Mouse (Mus musculus): ENCODE measurements around the gene Gm10337.
A peak's percentile ranks its signal among the peaks of the same experiment; 100 is the strongest.

The Gm10337 gene

DNA sequence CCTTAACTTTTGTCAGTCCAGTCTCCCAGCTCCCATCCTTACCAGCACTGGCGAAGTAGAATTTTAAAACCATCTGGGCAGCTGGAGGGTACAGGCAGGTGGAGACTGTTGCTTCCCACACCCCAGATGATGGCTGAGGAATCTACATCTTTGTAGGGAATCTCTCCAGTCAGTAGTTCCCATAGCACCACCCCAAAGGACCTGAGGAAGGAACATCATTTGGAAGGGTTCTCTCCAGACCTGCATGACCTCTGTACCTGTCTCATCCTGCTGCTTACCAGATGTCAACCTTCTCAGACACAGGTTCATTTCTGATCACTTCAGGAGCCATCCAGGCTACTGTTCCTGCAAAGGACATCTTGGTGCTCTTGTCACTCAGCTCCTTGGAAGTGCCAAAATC is at the start of gene Gm10337:
TSS of gene Gm10337 (plus strand) at position 276 of the 400 bp plus-strand sequence.
- DNase-seq (ENCODE audit: low read depth, low spot score), result no peak

DNA sequence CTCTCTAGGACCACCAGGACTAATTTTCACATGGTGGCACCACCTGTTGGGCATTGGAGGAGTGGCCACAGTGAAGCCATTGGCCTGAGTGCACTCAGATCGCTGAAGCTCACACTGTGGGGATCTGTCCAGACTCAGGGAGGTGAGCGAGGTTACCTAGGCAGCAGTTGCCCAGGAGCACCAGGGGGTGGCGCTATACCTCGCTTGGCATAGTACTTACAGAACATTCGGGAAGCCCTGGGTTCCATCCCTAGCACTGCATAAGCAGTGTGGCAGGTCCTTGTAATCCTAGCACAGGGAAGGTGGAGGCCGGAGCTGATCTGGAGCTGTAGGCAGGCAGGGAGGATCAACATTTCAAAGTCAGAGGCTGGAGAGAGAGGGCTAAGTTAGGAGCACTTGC is 47.5 kb upstream of the Gm10337 start:
- DNase-seq (ENCODE audit: low read depth, low spot score), result peak; percentile 88

DNA sequence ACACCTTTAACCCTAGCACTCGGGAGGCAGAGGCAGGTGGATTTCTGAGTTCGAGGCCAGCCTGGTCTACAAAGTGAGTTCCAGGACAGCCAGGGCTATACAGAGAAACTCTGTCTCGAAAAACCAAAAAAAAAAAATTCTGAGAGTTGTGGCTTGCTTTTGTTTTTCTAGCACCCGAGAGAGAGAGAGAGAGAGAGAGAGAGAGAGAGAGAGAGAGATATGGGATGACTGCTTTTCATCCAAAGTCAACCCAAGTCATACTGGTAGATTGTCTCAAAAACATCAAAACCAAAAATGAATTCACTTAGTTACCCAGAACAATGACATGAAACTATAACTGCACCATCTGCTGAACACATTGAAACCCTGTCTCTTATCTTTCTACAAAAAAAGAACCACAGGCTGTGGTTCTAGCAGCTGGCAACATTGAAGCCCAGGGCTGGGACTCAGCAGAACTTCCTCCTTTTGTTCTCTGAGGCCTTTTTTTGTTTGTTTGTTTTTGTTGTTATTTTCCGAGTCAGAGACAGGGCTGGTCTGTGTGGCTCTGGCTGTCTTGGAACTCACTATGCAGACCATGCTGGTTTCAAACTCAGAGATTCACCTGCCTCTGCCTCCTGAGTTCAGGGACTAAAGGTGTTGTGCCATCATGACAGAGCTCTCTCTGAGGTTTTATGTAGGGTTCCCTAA is 45.3 kb upstream of the Gm10337 start:
- no peak for DNase-seq (ENCODE audit: low read depth, low spot score)

DNA sequence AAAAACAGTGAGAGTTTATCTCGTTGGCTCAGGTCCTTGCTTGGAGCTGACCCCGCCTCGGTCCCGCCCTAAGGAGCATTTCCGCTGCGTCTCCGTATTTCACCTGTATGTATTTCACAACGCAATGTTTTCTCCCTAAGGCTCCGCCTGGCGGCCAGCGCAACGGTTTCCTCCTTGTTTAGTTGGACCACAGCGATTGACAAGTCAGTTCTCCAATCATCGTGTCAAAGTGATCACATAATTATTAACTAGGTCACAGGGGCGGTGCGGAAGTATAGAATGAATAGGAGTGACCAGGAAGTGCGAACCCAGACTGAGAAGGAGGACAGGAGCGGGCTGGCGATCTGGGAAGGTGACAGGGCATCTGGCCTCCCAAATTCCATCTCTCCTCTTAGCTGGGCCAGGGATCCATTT is 44.6 kb upstream of the Gm10337 start, which contains the start of gene Prr13:
TSS of gene Prr13 (plus strand) at position 125 of the 414 bp plus-strand sequence.
- DNase-seq (ENCODE audit: low read depth, low spot score), result peak; percentile 97

DNA sequence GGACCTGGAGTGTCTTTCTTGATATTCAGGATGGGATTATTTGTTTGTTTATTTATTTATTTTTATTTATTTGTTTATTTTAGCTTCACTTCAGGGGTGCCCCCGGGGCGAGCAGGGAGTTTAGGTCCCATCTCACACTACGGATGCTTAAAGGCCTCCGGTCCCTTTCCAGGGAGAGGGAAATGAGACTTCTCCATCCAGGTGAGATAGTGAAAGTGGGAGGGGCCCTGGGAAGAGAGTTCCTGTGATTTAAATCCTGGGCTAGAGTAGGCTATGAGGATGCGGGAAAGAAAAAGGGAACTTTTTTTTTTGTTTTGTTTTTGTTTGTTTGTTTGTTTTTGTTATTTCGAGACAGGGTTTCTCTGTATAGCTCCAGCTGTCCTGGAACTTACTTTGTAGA is 44.1 kb upstream of the Gm10337 start:
- DNase-seq (ENCODE audit: low read depth, low spot score), result peak; percentile 42

DNA sequence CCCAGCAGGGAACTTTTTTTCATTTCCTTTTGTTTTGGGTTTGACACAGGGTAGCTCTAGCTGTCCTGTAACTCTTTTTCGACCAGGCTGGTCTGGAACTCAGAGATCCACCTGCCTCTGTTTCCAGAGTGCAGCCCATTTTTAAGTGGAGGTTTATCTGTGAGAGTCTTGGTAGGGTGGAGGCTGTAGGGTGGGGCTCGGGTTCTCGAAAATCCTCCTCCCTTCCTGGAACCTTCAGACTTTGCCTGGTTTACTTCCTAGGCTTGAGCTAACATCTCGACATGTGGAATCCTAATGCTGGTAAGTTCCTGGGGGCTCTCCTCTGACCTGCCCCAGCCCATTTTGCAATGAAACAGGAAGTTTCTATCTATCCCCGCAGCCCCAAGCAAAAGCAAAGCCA is 43.7 kb upstream of the Gm10337 start:
- peak; percentile 51 for DNase-seq (ENCODE audit: low read depth, low spot score)

DNA sequence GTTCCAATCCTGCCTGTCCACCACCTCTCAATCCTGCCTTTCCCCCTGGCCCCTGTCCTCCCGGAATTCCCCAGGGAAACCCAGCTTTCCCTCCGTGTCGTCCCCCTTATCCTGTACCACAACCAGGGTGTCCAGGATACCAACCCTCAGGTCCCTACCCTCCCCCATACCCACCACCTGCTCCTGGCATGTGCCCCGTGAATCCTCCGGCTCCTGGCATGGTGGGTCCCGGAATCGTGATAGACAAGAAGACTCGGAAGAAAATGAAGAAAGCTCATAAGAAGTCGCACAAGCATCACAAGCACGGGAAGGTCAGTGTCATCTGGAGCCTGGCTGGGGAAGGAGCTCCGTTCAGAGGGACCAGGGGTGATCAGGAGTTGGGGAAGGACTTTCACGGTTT is 43.1 kb upstream of the Gm10337 start:
- DNase-seq (ENCODE audit: low read depth, low spot score), result no peak

DNA sequence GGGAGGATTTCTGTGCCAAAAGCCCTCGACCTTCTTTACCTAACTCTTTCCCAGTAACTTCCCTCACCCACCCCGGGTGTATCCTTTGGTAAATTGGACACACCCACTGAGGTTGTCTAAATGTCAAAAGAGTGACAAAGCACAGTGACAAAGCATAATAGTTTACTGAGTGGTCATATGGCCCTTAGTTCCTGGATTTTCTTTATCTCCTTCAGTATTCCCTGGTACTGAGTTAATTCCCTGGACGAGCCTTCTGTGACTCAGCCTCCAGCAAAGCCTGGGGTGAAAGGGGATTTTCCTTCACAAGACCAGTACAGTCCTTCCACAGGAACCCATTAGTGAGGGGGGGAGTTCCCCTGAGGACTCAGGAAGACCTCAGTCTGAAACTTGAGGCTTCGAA is 42.6 kb upstream of the Gm10337 start:
- DNase-seq (ENCODE audit: low read depth, low spot score), result peak; percentile 71

DNA sequence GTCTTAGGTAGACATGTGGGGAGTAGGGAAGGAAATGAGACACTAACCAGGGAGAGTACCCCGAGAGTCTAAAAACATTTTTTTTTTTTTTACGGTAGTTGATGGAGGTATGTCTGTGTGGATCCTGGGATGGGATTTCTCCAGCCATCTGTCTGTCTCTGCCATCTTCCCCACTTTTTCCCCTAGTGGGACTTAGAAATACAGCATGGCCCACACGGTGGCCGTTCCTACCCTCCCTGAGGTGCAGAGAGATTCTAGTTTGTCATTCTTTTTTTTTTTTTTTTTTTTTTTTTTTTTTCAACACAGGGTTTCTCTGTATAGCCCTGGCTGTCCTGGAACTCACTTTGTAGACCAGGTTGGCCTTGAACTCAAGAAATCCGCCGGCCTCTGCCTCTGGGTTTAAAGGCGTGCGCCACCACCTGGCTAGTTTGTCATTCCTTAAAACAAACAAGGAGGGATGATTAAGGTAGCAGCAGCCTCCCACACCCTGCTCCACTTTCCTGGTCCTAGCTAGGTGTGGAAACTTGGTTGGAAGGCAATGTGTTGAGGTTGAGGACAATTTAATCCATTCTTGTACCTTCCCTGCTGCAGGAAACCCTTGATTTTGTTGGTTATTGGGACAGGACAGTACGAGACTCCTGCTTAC is 42.0 kb upstream of the Gm10337 start:
- DNase-seq (ENCODE audit: low read depth, low spot score), result peak; percentile 68

DNA sequence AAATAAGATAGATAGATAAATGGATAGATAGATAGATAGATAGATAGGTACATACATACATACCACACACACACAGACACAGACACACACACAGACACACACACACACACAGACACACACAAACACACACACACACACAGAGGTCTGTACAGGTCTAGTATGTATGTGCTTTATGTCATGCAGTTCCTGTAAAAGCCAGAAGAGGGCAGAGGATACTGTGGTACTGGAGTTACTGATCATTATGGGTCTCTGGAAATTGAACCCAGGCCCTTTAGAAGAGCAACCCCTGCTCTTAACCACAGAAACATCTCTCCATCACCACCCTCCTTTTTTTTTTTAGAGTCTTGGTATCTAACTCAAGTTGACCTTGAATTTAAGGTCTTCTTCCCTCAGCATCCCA is 39.9 kb upstream of the Gm10337 start:
- DNase-seq (ENCODE audit: low read depth, low spot score), result peak; percentile 80

DNA sequence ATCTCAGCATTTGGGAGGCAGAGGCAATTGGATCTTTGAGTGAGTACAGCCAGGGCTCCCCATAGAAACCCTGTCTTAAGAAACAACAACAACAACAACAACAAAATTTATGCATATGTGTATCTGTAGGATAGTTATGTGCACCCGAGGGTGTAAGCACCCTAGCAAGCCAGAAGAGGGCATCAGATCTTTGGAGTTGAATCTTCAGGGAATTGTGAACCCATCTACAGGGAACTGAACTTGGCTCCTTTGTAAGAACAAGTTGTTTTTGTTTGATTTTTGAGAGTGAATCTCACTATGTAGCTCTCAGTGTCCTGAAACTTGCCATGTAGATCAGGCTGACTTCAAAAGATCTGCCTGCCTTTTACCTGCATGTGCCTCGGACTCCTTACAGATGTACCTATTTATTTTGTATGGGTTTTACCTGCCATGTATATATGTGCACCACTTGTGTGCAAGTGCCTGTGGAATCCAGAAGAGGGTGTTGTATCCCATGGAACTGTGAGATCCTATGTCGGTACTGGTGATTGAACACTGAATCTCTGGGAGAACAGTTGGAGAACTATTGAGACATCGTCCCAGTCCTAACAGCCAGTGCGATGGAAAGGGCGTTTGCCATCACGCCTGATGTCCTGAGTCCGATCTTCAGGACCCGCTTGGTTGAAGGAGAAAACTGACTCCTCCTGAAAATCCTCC is 34.7 kb upstream of the Gm10337 start:
- DNase-seq (ENCODE audit: low read depth, low spot score), result peak; percentile 52

DNA sequence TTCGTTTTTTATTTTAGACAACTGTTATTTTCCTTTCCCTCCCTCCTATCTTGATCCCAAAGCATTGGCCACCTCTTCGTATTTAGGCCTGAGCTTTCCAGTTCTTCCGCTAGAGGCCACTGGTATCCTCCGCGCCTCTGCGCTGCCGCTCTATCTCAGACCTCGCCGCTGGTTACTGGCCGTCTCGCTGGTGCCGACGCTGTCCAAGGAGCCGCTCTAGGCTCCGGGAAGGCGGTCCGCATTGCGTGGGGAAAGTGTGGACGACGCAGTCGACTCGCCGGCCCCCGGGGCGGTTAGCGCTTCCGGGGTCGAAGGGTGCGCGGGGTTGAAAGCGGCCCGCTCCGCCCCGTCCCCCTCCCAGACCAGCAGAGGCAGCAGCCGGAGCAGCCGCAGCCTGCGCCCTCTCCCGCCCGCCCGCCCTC is 33.3 kb upstream of the Gm10337 start, which contains the start of gene Pcbp2:
TSS of gene Pcbp2 (plus strand) at position 357 of the 422 bp plus-strand sequence.
- DNase-seq (ENCODE audit: low read depth, low spot score), result peak; percentile 98

DNA sequence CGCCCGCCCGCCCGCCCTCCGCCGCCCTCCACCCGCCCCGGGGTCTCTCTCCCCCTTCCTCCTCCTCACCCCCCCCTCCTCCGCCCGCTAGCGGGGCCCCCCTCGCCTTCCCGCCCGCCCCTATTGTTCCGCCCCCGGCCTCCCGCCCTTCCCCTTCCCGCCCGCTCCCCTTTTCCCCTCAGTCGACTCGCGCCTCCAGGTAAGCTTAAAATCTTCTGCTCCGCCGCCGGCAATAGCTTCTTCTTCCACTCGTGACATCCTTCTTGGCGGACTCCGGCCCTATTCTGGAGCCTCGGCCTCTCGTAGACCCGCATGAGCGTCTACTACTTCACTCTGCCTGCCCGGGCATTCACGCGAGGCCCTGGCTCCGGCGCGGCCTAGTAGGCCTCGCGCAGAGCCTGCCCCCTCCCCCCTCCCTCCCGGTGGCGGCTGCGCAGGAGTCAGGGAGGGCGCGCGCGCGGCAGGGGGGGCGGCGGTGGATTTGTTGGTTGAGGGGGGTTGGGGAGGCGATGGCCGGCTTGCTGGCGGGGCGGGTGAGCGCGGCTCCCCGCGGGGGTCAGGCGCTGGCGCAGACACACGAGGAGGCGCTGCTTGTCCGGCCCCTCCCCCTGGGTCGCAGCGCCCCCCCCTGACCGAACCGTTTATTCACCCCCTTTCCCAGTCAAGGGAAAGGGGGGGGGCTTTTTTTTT is 32.8 kb upstream of the Gm10337 start:
- DNase-seq (ENCODE audit: low read depth, low spot score), result peak; percentile 83

DNA sequence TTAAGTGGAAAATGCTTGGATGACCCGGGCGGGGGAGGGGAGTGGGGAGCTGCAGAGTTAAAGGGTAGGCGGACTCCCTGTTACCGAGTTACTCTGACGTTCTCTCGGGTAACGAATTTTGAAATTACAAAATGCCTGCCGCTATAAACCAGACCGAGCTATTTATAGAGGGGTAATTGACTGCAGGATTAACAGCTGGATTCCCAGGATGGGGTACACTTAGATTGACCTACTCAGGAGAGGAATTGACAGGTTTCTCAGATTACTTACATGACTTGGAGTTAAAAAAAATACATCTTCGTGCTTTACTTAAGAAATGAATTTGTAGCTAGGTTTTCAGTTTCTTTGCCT is 32.3 kb upstream of the Gm10337 start:
- no peak for DNase-seq (ENCODE audit: low read depth, low spot score)

DNA sequence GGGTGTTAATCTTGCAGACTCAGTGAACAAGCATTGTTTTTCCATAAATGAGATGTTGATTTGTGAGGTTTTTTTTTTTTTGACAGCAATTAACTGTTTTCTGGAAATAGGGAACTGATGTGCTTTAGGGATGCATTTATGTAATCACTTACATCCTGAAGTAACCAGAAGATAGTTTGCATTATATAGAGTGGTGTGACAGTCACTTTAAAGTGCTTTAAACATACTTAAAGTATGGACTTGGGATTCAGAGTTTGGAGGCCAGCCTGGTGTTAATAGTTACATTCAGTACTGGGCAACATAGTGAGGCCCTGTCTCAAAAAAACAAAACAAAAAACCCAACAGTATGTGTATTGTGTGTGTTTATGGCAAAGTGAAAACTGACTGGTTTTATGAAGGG is 31.8 kb upstream of the Gm10337 start:
- DNase-seq (ENCODE audit: low read depth, low spot score), result no peak

DNA sequence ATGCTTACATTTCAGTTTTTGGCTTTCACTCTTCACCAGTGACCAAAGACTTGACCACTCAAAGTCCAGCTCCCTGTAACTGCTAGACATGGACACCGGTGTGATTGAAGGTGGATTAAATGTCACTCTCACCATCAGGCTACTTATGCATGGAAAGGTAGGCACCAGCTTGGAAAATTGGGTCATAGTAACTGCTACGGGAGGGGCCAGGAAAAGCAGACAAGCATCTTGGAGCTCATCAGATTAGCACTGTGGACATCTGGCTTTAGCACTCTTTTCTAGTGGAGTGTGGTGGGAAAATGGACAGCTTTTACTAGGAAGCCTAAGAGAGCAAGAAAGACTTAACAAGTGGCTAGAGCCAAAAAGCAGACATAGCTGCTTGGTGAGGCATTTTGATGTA is 30.3 kb upstream of the Gm10337 start:
- DNase-seq (ENCODE audit: low read depth, low spot score), result no peak

DNA sequence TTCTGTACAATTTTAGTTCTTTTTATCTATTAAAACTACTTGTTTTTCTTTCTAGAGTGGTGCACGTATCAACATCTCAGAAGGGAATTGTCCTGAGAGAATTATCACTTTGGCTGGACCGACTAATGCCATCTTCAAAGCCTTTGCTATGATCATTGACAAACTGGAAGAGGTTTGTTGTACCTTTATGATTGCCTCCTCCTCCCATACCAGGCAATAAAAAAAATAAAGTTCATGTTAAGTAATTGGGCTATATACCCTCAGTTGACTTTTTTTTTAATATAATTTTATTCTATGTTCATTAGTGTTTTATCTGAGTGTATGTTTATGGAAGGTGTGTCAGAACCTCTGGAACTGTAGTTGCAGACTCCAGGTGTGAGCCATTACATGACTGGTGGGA is 29.0 kb upstream of the Gm10337 start:
- DNase-seq (ENCODE audit: low read depth, low spot score), result no peak

DNA sequence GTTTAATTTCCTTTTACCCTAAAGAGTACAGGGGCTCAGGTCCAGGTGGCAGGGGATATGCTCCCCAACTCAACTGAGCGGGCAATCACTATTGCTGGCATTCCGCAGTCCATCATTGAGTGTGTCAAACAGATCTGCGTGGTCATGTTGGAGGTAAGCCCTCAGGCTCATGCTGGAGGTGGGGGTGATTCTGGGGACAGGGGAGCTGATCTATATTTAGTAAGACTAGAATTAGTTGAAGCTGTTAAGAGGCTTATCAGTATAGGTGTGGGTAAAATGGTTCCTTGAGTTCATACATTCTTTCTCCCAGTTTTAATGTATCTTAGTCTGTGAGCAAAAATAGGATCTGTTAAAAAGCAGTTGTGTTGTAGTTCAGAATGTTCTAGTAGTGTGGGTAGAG is 20.4 kb upstream of the Gm10337 start:
- no peak for DNase-seq (ENCODE audit: low read depth, low spot score)

DNA sequence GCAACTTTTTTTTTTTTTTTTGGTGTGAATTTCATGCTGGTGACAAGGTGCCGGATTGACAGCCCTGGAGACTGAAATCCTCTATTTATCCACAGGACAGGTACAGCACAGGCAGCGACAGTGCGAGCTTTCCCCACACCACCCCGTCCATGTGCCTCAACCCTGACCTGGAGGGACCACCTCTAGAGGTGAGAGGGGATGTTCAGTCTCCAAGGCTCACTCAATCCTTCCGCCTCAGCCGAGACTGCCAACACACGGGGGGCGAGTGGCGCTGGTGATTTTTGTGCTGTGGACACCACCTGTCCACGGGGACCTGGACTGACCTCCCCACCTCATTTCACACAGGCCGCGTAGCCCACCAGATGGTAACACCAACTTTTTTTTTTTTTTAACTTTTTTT is 17.7 kb upstream of the Gm10337 start:
- no peak for DNase-seq (ENCODE audit: low read depth, low spot score)

DNA sequence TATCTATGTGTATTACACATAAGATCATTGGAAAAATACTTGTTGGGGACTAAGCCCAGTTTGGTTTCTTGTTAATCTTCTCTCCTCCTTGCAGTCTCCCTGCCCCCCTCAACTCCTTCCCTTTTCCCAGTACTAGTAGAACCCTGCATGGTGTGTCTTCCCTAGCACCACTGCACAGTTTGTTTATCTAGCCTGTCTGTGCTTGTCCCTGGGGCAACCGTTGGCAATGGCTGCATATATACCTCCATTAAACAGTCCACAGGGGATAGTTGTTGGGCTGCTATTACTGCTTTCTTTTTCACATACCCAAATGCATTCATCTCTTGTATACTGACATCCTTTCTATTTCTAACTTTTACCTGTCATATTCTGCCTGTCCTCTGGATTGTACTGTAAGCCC is 15.9 kb upstream of the Gm10337 start:
- no peak for DNase-seq (ENCODE audit: low read depth, low spot score)

DNA sequence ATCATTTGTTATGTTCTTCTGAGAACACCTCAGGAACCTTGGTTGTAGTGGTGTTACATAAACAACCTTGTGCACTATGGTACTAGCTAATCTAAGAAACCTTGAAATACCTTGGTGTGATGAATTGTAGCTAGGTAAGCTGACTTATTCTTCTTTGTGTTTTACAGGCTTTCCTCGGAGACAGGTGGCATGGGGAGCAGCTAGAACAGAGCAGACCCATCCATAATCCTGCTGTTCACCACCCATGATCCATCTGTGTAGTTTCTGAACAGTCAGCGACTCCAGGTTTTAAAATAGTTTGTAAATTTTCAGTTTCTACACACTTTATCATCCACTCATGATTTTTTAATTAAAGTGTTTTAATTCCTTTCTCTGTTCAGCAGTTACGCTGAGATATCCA is 5.2 kb upstream of the Gm10337 start:
- no peak for DNase-seq (ENCODE audit: low read depth, low spot score)

DNA sequence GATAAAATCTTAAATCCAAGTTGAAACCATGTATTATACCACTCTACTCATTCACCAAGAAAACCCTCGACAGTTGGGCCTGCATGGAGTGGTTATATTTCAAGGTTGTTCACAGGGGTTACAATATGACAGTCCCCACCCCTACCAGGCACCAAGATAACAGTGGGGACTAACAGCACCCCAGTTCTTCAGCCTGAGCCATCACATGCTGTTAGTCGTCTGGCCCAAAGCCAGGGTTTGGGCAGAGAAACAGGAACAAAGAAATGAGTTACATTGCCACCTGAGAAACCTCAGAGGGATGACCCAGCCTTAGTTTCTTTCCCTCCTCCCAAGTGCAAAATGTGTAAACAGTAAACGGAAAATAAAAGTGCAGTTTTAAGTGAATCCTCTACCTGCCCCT is 4.2 kb upstream of the Gm10337 start:
- no peak for DNase-seq (ENCODE audit: low read depth, low spot score)
